Mouse (Mus musculus): ENCODE results near the gene Mkrn3. TPM values are rescaled to one million over a fixed set of nuclear protein-coding genes. Genes with fewer than 3 reads are reported as not detected.

Gene Mkrn3
- polyA plus RNA-seq (2016; fragmentation: Nextera tagmentation; extraction: Ambion mirVana), result 3.3 and 5.5 TPM in 2 replicates

DNA sequence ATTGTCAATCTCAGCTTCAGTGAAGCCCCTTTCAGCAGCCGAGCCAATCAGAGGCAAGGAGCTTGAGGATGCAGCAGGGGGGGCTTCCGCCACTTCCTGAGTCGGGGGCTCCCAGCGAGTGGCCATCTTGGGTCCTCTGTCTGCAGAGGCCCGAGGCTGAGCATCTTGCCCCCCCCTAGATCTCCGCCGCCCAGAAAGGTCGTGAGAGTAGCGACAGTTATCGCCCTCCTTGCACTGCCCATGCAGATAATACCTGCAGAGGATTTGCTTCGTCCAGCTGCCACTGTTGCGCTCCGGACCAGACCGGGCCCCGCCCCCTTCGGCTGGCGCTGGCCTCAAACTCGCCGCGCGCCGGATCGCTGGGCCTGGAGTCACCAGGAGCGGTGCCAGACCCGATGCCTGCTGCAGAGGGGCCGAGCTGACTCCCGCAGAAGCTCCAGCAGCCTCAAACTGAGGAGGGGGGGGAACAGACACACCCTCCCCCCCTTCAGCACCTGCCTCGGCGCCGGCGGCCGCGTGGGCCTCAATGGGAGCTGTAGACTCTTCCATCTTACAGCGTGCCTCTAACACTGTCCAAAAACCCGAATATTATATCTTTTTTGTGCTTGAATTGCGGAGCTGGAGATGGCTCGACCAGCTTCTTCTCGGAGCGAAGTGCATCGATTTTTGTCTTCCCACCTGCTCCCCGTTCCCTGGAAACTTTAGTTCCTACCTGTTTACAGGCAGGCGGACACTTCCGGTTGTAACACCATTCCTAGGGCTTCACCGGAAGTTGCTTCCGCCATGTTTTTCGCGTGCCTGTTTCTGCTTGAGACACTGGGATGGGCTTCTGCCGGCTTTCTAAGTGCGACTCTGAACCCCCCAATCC, at the start of gene Mkrn3:
Mkrn3 (minus strand) TSS at position 647 of the 868 bp plus-strand sequence.
- Histone ChIP-seq H3K36me3 (no peaks in the 10 kb centered on the region), H3K27ac (peak within 1 kb of the TSS; percentile 85), H3K4me1 (peaks cover 7% of the 10 kb centered on the region), H3K4me3 (peak within 1 kb of the TSS; percentile 76), H3K27me3 (ENCODE audit: insufficient read depth, poor library complexity, severe bottlenecking) (0 out of 2 replicates have a peak, but pooled peaks cover 4% of the 10 kb centered on the region), H3K9me3 (peaks cover 27% of the 10 kb centered on the region)
- 13% methylated on average over 49 of the region's 49 CpGs for WGBS
- peak; percentile 81 for DNase-seq (ENCODE audit: low spot score)

DNA sequence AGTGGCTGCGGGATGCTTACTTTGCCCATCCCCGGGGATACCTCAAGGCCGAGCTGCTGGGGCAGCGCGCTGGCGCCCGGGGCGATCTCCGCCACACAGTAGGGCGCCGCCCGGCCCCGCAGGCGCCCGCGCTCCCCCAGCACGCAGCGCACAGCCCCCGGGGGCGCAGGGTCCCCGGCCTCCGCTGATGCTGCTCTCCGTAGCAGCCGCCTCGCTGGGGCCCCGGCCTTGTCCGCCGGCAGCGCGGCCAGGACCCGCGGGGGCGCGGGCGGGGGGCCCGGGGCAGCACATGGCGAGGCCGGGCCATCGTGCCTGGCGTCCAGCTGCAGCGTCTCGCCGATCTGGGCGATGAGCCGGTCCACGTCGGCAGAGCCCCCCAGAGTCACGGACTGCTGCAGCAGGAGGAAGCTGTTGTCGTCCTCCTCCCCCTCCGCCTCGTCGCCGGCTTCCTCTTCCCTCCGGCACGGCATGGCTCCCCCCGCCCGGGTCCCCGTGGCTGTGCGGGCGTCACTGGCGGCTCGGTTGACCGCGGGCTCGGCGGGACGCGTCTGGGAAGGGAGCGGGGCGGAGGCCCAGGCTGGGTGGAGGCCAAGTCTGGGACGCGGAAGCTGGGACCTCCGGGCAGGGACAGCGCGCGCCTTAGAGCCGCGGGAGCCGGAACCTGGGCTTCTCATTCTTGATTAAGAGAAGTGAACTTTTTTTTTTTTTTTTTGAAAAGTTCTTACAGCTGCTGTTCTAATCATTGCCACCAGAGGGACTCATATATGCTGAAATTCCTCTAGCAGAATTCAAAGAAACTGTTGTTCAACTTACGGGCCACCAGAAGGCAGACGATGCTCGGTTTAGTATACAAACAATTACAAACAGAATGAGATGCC, 44.2 kb upstream of the Mkrn3 start, which contains the start of gene Peg12:
Peg12 (minus strand) TSS at position 633 of the 878 bp plus-strand sequence.
- Histone ChIP-seq H3K9me3 (peaks cover 10% of the 10 kb centered on the region; the same call in 1 of the 2 replicates), H3K36me3 (no peaks in the 10 kb centered on the region), H3K4me1 (no peaks in the 10 kb centered on the region), H3K27me3 (ENCODE audit: insufficient read depth, poor library complexity, severe bottlenecking) (peaks cover 9% of the 10 kb centered on the region; the same call in 1 of the 2 replicates), H3K27ac (peak within 1 kb of the TSS; percentile 89), H3K4me3 (peak within 1 kb of the TSS; percentile 66)
- DNase-seq (ENCODE audit: low spot score), result peak; percentile 82
- 12% methylated on average over 81 of the region's 82 CpGs for WGBS

DNA sequence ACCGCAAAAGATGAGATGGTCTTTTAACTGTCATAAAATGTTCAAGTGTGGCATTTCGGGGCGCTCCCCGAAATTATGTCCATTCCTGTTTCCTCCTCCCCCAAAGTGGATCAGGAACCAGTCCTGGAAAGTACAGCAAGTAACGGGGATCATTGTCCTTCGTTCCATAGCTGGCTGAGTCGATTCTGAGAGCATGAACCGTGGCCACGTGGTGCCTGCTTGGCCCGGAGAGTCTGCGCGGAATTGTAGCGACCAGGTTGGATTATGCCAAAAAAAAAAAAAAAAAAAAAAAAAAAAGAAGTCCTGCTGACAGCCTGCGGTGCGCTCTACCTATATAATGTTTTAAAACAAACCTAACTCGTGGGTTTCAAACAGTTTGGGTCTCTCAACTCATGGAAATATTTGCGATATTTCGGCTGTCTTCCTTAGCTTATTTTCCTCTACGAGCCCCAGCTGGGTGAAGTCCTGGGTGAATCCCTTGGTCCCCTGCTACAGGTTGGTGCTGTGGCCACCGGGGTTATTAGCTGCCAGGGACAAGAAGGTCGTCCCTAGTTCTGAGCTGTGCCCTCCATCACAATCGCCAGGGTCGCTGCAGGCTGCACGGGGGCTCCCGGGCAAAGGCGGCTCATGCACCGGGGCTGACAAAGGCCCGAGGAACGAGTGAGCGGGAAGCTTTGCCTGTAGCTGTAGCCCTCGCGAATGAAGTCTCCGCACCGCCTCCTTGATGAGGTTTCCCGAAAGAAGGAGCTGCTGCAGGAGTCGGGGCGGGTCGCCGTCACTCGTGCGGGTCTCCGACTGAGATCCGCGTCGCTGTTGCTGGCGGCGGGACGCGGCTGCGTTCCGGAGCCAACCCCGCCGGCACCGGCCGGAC, 43.3 kb upstream of the Mkrn3 start:
- WGBS, result 27% methylated on average over 55 of the region's 55 CpGs
- Histone ChIP-seq H3K4me1 (no peaks in the 10 kb centered on the region), H3K4me3 (peak overlapping the region; percentile 66), H3K27me3 (ENCODE audit: insufficient read depth, poor library complexity, severe bottlenecking) (peaks cover 9% of the 10 kb centered on the region; the same call in 1 of the 2 replicates), H3K27ac (peak overlapping the region; percentile 89), H3K9me3 (peaks cover 10% of the 10 kb centered on the region; the same call in 1 of the 2 replicates), H3K36me3 (no peaks in the 10 kb centered on the region)
- DNase-seq (ENCODE audit: low spot score), result no peak

DNA sequence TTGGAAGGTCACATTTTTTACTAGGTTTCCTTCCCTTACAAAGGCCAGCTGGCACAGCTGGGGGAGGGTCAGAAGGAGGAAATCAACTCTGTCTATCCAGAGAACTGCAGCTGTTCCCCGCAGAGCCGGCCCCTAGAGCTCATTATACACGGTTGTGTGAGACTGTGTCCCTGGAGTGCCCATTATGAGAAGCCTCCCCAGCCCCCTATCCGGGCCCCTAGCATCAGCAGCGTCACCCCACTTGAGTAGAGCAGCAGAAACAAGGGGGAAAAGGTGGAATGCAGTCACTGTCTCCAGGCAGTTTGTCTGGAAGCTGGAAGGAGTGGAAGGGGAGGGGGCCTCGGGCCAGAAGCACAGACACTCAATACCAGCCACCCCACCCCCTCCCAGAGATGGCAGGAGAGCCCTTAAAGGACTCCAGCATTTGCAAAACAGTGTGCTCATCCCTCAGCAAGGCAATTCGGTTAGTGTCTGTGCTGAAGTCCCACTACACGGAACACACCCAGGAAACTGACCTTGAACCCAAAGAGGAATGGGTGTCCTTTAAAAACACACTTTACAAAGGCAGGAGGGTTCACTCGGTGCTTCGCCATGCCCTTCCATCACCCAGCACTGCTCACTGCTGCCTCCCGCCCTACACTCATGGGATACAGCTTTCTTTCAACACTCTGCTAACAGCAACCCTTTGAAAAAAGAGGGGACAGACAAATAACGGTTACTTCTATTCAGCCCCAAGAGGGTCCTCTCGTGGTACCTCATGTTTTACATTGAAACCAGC, 42.5 kb upstream of the Mkrn3 start:
- Histone ChIP-seq H3K27me3 (ENCODE audit: insufficient read depth, poor library complexity, severe bottlenecking) (peaks cover 9% of the 10 kb centered on the region; the same call in 1 of the 2 replicates), H3K4me3 (peak overlapping the region; percentile 66), H3K9me3 (peaks cover 10% of the 10 kb centered on the region; the same call in 1 of the 2 replicates), H3K27ac (0 out of 2 replicates have a peak overlapping the region, but pooled peaks have one; percentile 16), H3K4me1 (no peaks in the 10 kb centered on the region), H3K36me3 (no peaks in the 10 kb centered on the region)
- whole genome bisulfite sequencing, result 28% methylated on average over 13 of the region's 13 CpGs
- no peak for DNase-seq (ENCODE audit: low spot score)

DNA sequence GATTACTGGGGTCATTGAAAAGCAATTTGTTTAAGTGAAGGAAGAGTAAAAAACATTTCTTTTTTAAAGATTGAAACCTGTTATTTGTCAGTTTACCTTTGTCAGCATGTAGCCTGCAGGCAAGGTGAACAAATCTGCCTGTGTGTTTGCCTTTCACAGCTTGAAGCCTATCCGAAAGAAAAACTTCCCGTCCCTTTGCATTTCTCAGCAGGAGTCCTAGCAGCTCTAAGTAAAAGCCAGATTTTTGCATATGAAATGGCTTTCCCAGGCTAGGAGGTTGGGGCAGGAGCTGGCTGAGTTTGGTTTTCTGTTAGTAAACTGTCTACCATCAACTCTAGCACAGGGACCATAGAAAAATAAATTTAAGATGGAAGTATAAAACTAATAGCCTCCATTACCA, 32.4 kb upstream of the Mkrn3 start:
- DNase-seq (ENCODE audit: low spot score), result no peak
- no peaks in the 10 kb centered on the region for H3K36me3 ChIP-seq
- H3K27me3 ChIP-seq (ENCODE audit: insufficient read depth, poor library complexity, severe bottlenecking), result no peaks in the 10 kb centered on the region
- H3K27ac ChIP-seq, result no peak overlapping the region
- 19% methylated on average over 2 of the region's 2 CpGs for WGBS
- no peak overlapping the region for H3K4me3 ChIP-seq
- no peaks in the 10 kb centered on the region for H3K4me1 ChIP-seq
- no peaks in the 10 kb centered on the region for H3K9me3 ChIP-seq

DNA sequence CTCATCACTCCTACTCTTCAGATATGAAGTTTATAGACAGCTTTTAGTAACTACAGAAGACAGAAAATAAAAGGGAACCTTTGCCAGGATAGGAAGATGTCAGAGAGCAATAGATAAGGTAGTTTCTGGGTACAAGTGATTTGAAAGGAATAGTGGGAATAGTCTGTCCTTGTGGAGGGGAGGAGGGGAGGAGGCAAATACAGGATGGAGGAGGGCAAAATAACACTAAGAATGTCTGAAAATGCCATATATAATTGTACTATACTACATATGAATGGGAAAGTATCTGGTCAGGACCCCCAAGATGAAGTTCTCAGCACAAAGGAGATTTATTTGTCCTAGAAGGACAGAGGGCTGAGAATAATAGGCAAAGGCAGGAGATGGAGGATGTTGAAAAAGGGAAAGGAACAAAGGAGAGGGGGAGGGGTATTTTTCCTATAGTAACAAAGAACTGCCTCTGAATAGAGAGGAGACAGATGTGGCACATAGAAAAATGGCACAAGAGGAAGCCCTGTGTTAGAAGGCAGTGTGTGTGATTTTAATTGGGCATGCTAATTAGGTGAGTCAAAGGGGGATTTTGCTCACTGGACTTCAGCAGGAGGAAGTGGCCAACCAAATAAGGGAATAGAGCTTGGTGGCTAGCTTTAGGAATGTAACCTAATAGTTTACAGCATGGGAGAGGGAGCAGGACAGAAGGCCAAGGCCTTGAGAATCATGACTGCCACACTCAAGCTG, 25.7 kb upstream of the Mkrn3 start:
- Histone ChIP-seq H3K27ac (no peak overlapping the region), H3K4me1 (no peaks in the 10 kb centered on the region), H3K27me3 (ENCODE audit: insufficient read depth, poor library complexity, severe bottlenecking) (no peaks in the 10 kb centered on the region), H3K4me3 (no peak overlapping the region), H3K9me3 (no peaks in the 10 kb centered on the region), H3K36me3 (no peaks in the 10 kb centered on the region)
- DNase-seq (ENCODE audit: low spot score), result no peak

DNA sequence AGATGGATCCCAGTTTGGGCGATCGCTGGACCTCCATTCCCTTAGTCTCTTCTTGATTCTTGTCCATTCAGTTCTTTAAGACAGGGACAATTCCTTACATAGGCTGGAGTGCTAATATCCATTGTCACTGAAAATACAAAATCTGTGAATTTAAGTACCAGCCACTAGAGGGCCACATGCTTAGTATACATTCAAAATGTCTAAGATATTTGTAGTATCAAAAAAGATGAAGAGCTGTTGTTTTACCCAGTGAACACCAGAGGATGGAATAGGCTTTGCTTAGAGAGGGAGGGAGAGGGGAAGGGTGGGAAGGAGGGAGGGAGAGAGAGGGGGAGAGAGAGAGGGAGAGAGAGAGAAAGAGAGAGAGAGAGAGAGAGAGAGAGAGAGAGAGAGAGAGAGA, 16.5 kb upstream of the Mkrn3 start:
- Histone ChIP-seq H3K4me3 (no peak overlapping the region), H3K9me3 (no peaks in the 10 kb centered on the region), H3K27ac (no peak overlapping the region), H3K27me3 (ENCODE audit: insufficient read depth, poor library complexity, severe bottlenecking) (no peaks in the 10 kb centered on the region), H3K4me1 (no peaks in the 10 kb centered on the region), H3K36me3 (no peaks in the 10 kb centered on the region)
- no peak for DNase-seq (ENCODE audit: low spot score)
- 40% methylated on average over 2 of the region's 2 CpGs for WGBS

DNA sequence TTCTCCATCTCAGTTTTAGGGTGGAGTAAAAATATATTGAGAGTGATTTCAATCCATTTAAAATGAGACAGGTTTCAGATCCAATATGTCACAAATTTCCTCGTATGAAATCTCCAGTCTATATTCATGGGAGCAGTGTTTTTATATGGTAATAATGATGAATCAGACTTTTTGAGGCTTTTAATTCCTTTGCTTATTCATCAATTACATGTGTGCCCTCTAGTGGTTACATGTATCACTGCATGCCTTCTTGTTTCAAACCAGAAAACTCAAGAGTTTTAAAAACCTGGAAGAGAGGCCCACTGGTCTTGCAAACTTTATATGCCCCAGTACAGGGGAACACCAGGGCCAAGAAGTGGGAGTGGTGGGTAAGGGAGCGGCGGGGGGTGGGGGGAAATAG, 13.3 kb upstream of the Mkrn3 start:
- no peak overlapping the region for H3K4me3 ChIP-seq
- 19% methylated on average over 3 of the region's 3 CpGs for WGBS
- H3K36me3 ChIP-seq, result no peaks in the 10 kb centered on the region
- H3K27me3 ChIP-seq (ENCODE audit: insufficient read depth, poor library complexity, severe bottlenecking), result no peaks in the 10 kb centered on the region
- no peaks in the 10 kb centered on the region for H3K4me1 ChIP-seq
- H3K9me3 ChIP-seq, result no peaks in the 10 kb centered on the region
- H3K27ac ChIP-seq, result no peak overlapping the region
- DNase-seq (ENCODE audit: low spot score), result no peak

DNA sequence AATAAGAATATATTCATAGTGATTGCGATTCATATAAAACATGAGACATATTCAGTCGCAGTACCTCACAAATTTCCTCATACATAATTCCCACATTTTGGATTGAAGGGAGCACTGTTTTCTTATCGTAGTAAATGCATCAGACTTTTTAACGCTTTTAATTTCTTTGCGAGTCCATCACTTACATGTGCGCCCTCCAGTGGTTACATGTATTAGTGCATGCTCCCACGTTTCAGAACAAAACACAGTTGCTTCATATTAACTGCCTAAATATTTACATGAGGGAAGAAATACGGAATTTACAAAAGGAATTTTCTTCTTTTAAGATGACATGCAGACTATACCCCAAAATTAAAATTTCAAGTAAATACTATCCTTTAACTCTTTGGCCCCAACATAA, 8.4 kb upstream of the Mkrn3 start:
- Histone ChIP-seq H3K27ac (no peak overlapping the region), H3K36me3 (no peaks in the 10 kb centered on the region), H3K27me3 (ENCODE audit: insufficient read depth, poor library complexity, severe bottlenecking) (0 out of 2 replicates have a peak, but pooled peaks cover under 1% of the 10 kb centered on the region), H3K9me3 (peaks cover under 1% of the 10 kb centered on the region; the same call in 1 of the 2 replicates), H3K4me1 (no peaks in the 10 kb centered on the region), H3K4me3 (no peak overlapping the region)
- WGBS, result 21% methylated on average over 8 of the region's 8 CpGs
- DNase-seq (ENCODE audit: low spot score), result no peak

DNA sequence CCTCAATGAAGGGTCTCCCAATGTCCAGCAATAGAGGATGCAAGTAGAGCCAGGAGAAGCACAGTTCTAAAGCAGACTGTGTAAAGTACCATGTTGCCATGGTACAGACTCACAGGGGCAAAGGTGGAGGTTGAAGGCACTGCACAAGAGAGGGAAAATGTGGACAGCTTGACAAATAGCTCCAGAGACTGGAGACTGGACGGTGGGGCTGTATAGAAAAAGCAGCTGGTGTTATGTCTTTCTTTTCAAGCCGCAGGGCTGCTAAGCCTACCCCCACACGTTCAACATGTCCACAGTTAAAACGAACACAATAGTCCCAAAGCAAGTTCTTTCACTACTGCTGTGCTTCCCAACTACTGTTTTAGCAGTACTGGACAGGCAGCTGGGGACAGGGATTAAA, 3.3 kb upstream of the Mkrn3 start:
- H3K36me3 ChIP-seq, result no peaks in the 10 kb centered on the region
- 0 out of 2 replicates have a peak, but pooled peaks cover 4% of the 10 kb centered on the region for H3K27me3 ChIP-seq (ENCODE audit: insufficient read depth, poor library complexity, severe bottlenecking)
- H3K4me3 ChIP-seq, result no peak overlapping the region
- peaks cover 7% of the 10 kb centered on the region for H3K4me1 ChIP-seq
- peaks cover 27% of the 10 kb centered on the region for H3K9me3 ChIP-seq
- WGBS, result 47% methylated on average over 4 of the region's 4 CpGs
- no peak for DNase-seq (ENCODE audit: low spot score)
- no peak overlapping the region for H3K27ac ChIP-seq

DNA sequence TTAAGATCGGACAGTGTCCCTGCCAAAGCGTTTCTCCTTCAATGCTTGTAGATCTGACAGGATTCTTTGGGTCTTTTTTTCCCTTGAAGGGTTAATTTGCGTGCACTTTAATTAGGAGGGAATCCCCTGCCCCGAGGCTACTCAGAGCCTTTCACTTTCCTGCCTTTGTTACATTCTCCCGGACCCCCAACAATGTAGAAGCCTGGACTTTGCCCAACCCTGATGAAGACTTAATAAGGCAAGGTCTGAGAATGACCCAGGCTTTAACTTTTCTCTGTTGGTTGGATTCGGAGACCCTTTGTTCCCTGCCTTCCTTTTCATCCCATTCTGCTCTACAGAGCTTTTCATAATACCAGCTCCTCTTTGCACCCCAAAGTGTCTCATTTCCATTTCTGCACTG, 627 bp upstream of the Mkrn3 start:
- H3K27ac ChIP-seq, result no peak overlapping the region
- WGBS, result 72% methylated on average over 6 of the region's 6 CpGs

More for the DNA sequence above, 627 bp upstream of the Mkrn3 start:
- DNase-seq (ENCODE audit: low spot score), result no peak
- Histone ChIP-seq H3K9me3 (peaks cover 27% of the 10 kb centered on the region), H3K4me3 (peak overlapping the region; percentile 76), H3K4me1 (peaks cover 7% of the 10 kb centered on the region), H3K36me3 (no peaks in the 10 kb centered on the region), H3K27me3 (ENCODE audit: insufficient read depth, poor library complexity, severe bottlenecking) (0 out of 2 replicates have a peak, but pooled peaks cover 4% of the 10 kb centered on the region)
